Mouse (Mus musculus) adrenal gland (tissue): ENCODE measurements at regions not wholly inside any gene's neighbourhood (a gene's known extent, or its start where the extent isn't known, plus 50 kb on each side); places are given as distances from the start of the nearest gene placed in this dataset.

Source experiments
- intact Hi-C: fragments of 180-260 bp; cut with DNase I; formaldehyde crosslinking; loops from one replicate; pipeline ENCODE4 v1.15.1; 2025

- intact Hi-C loops, result no loop called here
Observed at GRCm38 (mm10) chr7:136341599-136342210, 552.7 kb upstream of the Mgmt start.

GRCm38 (mm10) chr7:136342211-136342799 is 552.1 kb upstream of the Mgmt start:
- intact Hi-C loops, result no loop called here

- intact Hi-C loops, result no loop called here
Observed at GRCm38 (mm10) chr7:136342822-136343221, 551.6 kb upstream of the Mgmt start.

- intact Hi-C loops, result no loop called here
Observed at GRCm38 (mm10) chr7:136343494-136343893, 550.9 kb upstream of the Mgmt start.

GRCm38 (mm10) chr7:136345051-136345450 is 549.4 kb upstream of the Mgmt start:
- intact Hi-C loops, result no loop called here

GRCm38 (mm10) chr7:136346531-136346930 is 547.9 kb upstream of the Mgmt start:
- intact Hi-C loops, result no loop called here

GRCm38 (mm10) chr7:136348309-136348708 is 546.1 kb upstream of the Mgmt start:
- intact Hi-C loops, result no loop called here

GRCm38 (mm10) chr7:136349651-136350050 is 544.8 kb upstream of the Mgmt start:
- intact Hi-C loops, result no loop called here

GRCm38 (mm10) chr7:136357011-136357410 is 537.4 kb upstream of the Mgmt start:
- intact Hi-C loops, result no loop called here

GRCm38 (mm10) chr7:136365318-136366211 is 528.8 kb upstream of the Mgmt start:
- intact Hi-C loops, result no loop called here

- intact Hi-C loops, result no loop called here
Observed at GRCm38 (mm10) chr7:136377259-136377658, 517.2 kb upstream of the Mgmt start.

GRCm38 (mm10) chr7:136377742-136378141 is 516.7 kb upstream of the Mgmt start:
- intact Hi-C loops, result no loop called here

GRCm38 (mm10) chr7:136378321-136378720 is 516.1 kb upstream of the Mgmt start:
- intact Hi-C loops, result no loop called here

GRCm38 (mm10) chr7:136379319-136379718 is 515.1 kb upstream of the Mgmt start:
- intact Hi-C loops, result no loop called here

GRCm38 (mm10) chr7:136379741-136380140 is 514.7 kb upstream of the Mgmt start:
- intact Hi-C loops, result no loop called here

- intact Hi-C loops, result no loop called here
Observed at GRCm38 (mm10) chr7:136383296-136383695, 511.1 kb upstream of the Mgmt start.

- intact Hi-C loops, result no loop called here
Observed at GRCm38 (mm10) chr7:136387736-136388135, 506.7 kb upstream of the Mgmt start.

- intact Hi-C loops, result no loop called here
Observed at GRCm38 (mm10) chr7:136390066-136390465, 504.3 kb upstream of the Mgmt start.

- intact Hi-C loops, result no loop called here
Observed at GRCm38 (mm10) chr7:136393454-136393853, 501.0 kb upstream of the Mgmt start.

- intact Hi-C loops, result no loop called here
Observed at GRCm38 (mm10) chr7:136395838-136396237, 498.6 kb upstream of the Mgmt start.

- intact Hi-C loops, result no loop called here
Observed at GRCm38 (mm10) chr7:136397101-136397500, 497.3 kb upstream of the Mgmt start.
